In genomic region chr19:37955425-37956001, GRCm38 (mm10) we compare ENCODE assay signal across 8 mouse cellular contexts.
DNase-seq lines count a peak whose midpoint lies in the region; ATAC-seq and TF ChIP-seq lines count a peak whose summit lies in the region.

No protein-coding gene starts in this region.

- TF ChIP-seq POLR2A in ES-Bruce4 (IDR thresholded peaks at IDR 0.05; ENCODE audit: insufficient read depth, low read length): no peak

- no peak overlapping the region for H3K27ac ChIP-seq in ES-Bruce4 (ENCODE audit: insufficient read depth, low read length)
- no peak overlapping the region for H3K27ac ChIP-seq in forebrain, embryonic 13.5 days
- no peak overlapping the region; the same call in 1 of the 2 replicates for H3K27ac ChIP-seq in lung, embryonic 16.5 days (ENCODE audit: low read length)

- H3K9ac ChIP-seq in ES-Bruce4 (ENCODE audit: low read depth, poor library complexity, severe bottlenecking): no peak overlapping the region
- no peak overlapping the region for H3K9ac ChIP-seq in forebrain, embryonic 13.5 days
- no peak overlapping the region for H3K9ac ChIP-seq in lung, embryonic 16.5 days (ENCODE audit: low read length)

- H3K36me3 ChIP-seq in ES-Bruce4 (ENCODE audit: control insufficient read depth, insufficient read depth, low read length, poor library complexity, severe bottlenecking): no peaks in the 10 kb centered on the region
- no peaks in the 10 kb centered on the region for H3K36me3 ChIP-seq in forebrain, embryonic 13.5 days (ENCODE audit: poor library complexity, severe bottlenecking)
- H3K36me3 ChIP-seq in lung, embryonic 16.5 days (ENCODE audit: control insufficient read depth, insufficient read depth, low read length): peaks cover 12% of the 10 kb centered on the region

- H3K9me3 ChIP-seq in ES-Bruce4 (replicated peaks; ENCODE audit: control insufficient read depth, insufficient read depth, low read length, poor library complexity, severe bottlenecking): no peaks in the 10 kb centered on the region
- H3K9me3 ChIP-seq in forebrain, embryonic 13.5 days (replicated peaks): no peaks in the 10 kb centered on the region
- no peaks in the 10 kb centered on the region for H3K9me3 ChIP-seq in lung, embryonic 16.5 days (ENCODE audit: control insufficient read depth, low read length)

- no peak overlapping the region for H3K4me3 ChIP-seq in ES-Bruce4 (ENCODE audit: low read depth, low read length)
- H3K4me3 ChIP-seq in forebrain, embryonic 13.5 days: no peak overlapping the region
- H3K4me3 ChIP-seq in lung, embryonic 16.5 days (ENCODE audit: low read length): no peak overlapping the region

- no peaks in the 10 kb centered on the region for H3K27me3 ChIP-seq in ES-Bruce4 (ENCODE audit: control insufficient read depth, insufficient read depth, low read length, poor library complexity, severe bottlenecking)
- H3K27me3 ChIP-seq in forebrain, embryonic 13.5 days: 0 out of 2 replicates have a peak, but pooled peaks cover 7% of the 10 kb centered on the region
- H3K27me3 ChIP-seq in lung, embryonic 16.5 days (ENCODE audit: control insufficient read depth, insufficient read depth, low read depth, low read length): no peaks in the 10 kb centered on the region

- DNase-seq in c-Kit-negative CD71-positive TER-119-positive erythroid progenitor cells, embryonic 14.5 days (ENCODE audit: low read depth, low spot score): peak; percentile 20
- peak; percentile 51 for DNase-seq in heart, postnatal 25 days (ENCODE audit: low spot score)
- peak; percentile 56 to 87 for DNase-seq in layer of hippocampus, adult 18-20 months (ENCODE audit: low spot score in 2 of 2)
- peak; percentile 78 for DNase-seq in ovary, postnatal 14 days (ENCODE audit: low spot score)
- DNase-seq in thymus, postnatal 10 days (ENCODE audit: low spot score in 2 of 2): peak; percentile 48 to 81

- peak; percentile 68 for TF ChIP-seq CTCF in ES-Bruce4 (IDR thresholded peaks at IDR 0.05; ENCODE audit: low read depth, low read length)

- TF ChIP-seq EP300 in ES-Bruce4 (IDR thresholded peaks at IDR 0.05; ENCODE audit: insufficient read depth, low read depth, low read length): no peak

- intact Hi-C loops in heart, postnatal 25 days (cut with DNase I): loop anchor here (2.0 to 5.0 kb wide), 3 partner anchors 95 to 397 kb away; no protein-coding TSS in a partner anchor

- H3K4me1 ChIP-seq in ES-Bruce4 (ENCODE audit: control insufficient read depth, insufficient read depth, low read length): no peaks in the 10 kb centered on the region
- no peaks in the 10 kb centered on the region for H3K4me1 ChIP-seq in forebrain, embryonic 13.5 days
- peaks cover 7% of the 10 kb centered on the region; the same call in 1 of the 2 replicates for H3K4me1 ChIP-seq in lung, embryonic 16.5 days (replicated peaks; ENCODE audit: control insufficient read depth, insufficient read depth, low read length)

- 40% methylated on average over 7 of the region's 7 CpGs for WGBS in forebrain, embryonic 13.5 days
- WGBS in lung, embryonic 16.5 days: 32% methylated on average over 7 of the region's 7 CpGs

- no peak overlapping the region for H3K4me2 ChIP-seq in forebrain, embryonic 13.5 days
- no peak overlapping the region for H3K4me2 ChIP-seq in lung, embryonic 16.5 days (ENCODE audit: low read depth, low read length)

- peak; percentile 83 for ATAC-seq in forebrain, embryonic 13.5 days
- ATAC-seq in lung, embryonic 16.5 days (ENCODE audit: low read depth): peak; percentile 92

Comparison
In these comparisons a context has a peak if more than half of its experiments do, and no peak if none do; other contexts are left out.
1. DNase-seq: peak in every context shown above with its lines; median percentile 78 in ovary, postnatal 14 days; 72 in layer of hippocampus, adult 18-20 months; 64 in thymus, postnatal 10 days; 51 in heart, postnatal 25 days; 20 in c-Kit-negative CD71-positive TER-119-positive erythroid progenitor cells, embryonic 14.5 days.